Mouse (Mus musculus) lung, adult 2 months (tissue): ENCODE measurements around the gene Rxfp1. TPM values are rescaled to one million over a fixed set of nuclear protein-coding genes. Genes with fewer than 3 reads are reported as not detected.

Experiments used
- DNase-seq: peaks from one replicate; pipeline ENCODE4 v3.0.0; 2022
- H3K4me1 ChIP-seq: fragments of 200-500 bp; 2 replicates; pipeline ENCODE4 v1.6.1; 2011; ENCODE audit warnings: low read length; ENCODE audit not compliant: control insufficient read depth, insufficient read depth
- H3K4me3 ChIP-seq: fragments of 200-500 bp; replicated peaks from 2 replicates; pipeline ENCODE3; 2011; ENCODE audit warnings: low read depth, mild to moderate bottlenecking, control low read depth, low read length; ENCODE audit errors: extremely low read depth
- CTCF ChIP-seq: fragments of 200-500 bp; IDR thresholded peaks from 2 replicates; pipeline ENCODE4 v1.5.1; 2011; ENCODE audit warnings: mild to moderate bottlenecking, low read length, control low read depth; ENCODE audit not compliant: insufficient read depth
- POLR2A ChIP-seq: fragments of 200-500 bp; IDR thresholded peaks from 2 replicates; pipeline ENCODE4 v1.6.1; 2011; ENCODE audit warnings: low read depth, mild to moderate bottlenecking, control low read depth, low read length, borderline replicate concordance; ENCODE audit errors: extremely low read depth
- WGBS: fragments of 180-500 bp; shearing (Covaris S2); methylation state at CpG from one replicate; pipeline ENCODE4 v1.1.7; 2018; 5-methylcytosine and 5-hydroxymethylcytosine counted together
- polyA plus RNA-seq: library from polyadenylated mRNA; depleted of rRNA; stranded (reverse); fragments of >200 nt; gene quantifications from 2 replicates; pipeline ENCODE4 v1.2.3, GENCODE M21; 2012; rRNA removed

Gene Rxfp1
- 0.14 and 0.36 TPM in 2 replicates for polyA plus RNA-seq

GRCm38 (mm10) chr3:79737780-79738179 is at the start of gene Rxfp1:
Gene Rxfp1, minus strand, starts transcription at chr3:79737880.
- DNase-seq, result no peak
- 53% methylated on average over 3 of the region's 4 CpGs for WGBS
- H3K4me1 ChIP-seq, result no peaks in the 10 kb centered on the region
- TF ChIP-seq CTCF (no peak), POLR2A (no peak)
- H3K4me3 ChIP-seq, result no peak within 1 kb of the TSS

DNA sequence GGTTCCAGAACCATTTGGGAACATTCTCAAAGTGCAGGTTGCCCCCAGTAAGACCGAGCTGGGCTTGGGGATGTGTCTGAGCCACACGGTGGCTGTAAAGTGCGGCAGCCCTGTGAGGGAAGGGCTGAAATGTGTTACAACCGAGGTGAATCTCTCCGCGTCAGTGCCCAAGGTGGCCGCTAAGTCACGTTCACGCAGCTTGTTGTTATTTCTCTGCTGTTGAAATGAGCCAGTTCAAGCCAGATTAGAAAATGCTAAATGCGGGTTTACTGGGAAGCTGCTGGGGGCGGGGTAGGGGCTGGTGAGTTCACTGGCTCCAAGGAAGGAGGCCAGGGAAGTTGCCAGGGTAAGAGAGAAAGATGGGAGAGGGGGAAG is 46.7 kb upstream of the Rxfp1 start:
- no peaks in the 10 kb centered on the region for H3K4me1 ChIP-seq
- no peak for TF ChIP-seq POLR2A
- no peak for TF ChIP-seq CTCF
- 8% methylated on average over 11 of the region's 11 CpGs for WGBS
- no peak for DNase-seq
- H3K4me3 ChIP-seq, result no peak overlapping the region

DNA sequence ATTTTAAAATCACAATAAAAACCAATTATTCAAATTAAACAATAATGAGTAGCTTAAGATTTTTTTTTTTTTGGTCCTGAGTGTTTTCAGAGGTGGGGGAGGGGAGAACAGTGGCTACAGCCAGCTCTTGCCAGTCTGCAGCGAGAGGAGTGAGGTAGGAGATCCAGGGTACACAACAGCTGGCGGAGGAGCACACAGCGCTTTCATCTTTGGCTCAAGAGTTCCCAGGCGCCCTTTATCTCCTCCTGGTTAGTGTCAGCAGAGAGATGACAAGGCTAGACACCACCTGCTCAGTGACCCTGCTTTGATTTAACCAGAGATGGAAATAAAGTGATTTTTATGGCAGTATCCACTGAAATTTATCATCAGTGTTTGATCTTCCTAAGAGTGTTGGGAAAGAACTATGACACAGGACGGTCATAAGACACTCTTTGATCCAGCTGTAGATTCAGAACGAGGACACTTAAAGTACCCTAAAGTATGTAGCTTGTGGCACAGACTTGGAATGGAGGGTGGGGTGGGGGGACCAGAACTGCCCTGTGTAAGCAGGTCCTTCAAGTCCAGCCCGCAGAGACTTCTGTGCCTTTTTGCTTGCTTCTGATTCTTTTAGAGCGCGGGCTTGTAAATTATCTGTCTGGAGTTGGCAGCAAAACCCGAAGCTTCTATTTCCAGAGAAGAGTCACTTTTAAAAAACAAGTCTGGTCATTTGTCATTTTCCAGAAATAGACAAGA is 46.1 kb upstream of the Rxfp1 start:
- Histone ChIP-seq H3K4me3 (no peak overlapping the region), H3K4me1 (no peaks in the 10 kb centered on the region)
- 20% methylated on average over 10 of the region's 10 CpGs for WGBS
- no peak for TF ChIP-seq CTCF
- DNase-seq, result no peak

DNA sequence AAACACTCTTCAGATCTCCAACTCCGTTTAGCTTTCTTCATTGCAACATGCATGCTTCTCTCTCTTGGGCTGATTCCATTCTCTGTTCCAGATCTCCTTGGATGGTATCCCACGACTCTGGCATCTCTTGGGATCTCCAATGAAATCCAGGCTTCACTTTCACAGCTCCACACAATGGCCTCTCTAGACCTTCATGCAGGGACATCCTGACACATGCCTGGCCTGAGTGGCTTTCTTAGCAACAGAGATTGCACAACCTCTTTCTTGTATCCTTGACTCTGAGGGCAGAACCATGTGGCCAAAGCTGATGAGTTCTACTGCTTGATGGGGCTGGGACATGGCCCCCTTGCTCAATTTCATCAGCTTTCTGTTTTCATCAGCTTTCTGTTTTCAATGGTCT is 35.0 kb upstream of the Rxfp1 start:
- TF ChIP-seq POLR2A (no peak), CTCF (no peak)
- no peaks in the 10 kb centered on the region for H3K4me1 ChIP-seq
- no peak for DNase-seq
- WGBS, result 42% methylated on average over 2 of the region's 2 CpGs
- H3K4me3 ChIP-seq, result no peak overlapping the region

- no peak for DNase-seq
- TF ChIP-seq POLR2A (no peak), CTCF (no peak)
- WGBS, result 62% methylated on average over 1 of the region's 1 CpGs
- Histone ChIP-seq H3K4me1 (no peaks in the 10 kb centered on the region), H3K4me3 (no peak overlapping the region)
Observed at GRCm38 (mm10) chr3:79753736-79754135, 16.1 kb upstream of the Rxfp1 start.

DNA sequence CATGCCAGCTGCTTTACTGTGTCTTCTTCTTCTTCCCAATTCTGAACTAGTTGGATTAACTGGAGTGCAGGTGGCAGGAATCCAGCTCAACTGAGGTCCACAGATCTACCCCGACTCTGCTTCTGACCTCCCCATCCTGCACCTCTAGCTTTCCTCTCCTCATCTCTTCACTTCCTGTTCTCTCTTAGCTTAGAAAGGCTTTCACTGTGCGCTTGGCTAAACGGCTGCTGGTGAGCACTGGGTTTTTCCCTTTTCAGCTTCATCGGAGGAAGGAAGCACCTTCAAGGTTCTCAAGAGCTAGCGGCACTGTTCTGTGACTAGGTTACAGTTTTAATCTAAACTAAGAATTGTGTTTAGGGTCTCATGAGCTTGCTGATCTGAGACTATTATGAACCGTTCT is 8.9 kb upstream of the Rxfp1 start:
- no peak overlapping the region for H3K4me3 ChIP-seq
- TF ChIP-seq CTCF (no peak), POLR2A (no peak)
- 77% methylated on average over 6 of the region's 6 CpGs for WGBS
- DNase-seq, result no peak
- no peaks in the 10 kb centered on the region for H3K4me1 ChIP-seq

- TF ChIP-seq POLR2A (no peak), CTCF (no peak)
- 72% methylated on average over 6 of the region's 6 CpGs for WGBS
- no peak for DNase-seq
- no peaks in the 10 kb centered on the region for H3K4me1 ChIP-seq
- no peak overlapping the region for H3K4me3 ChIP-seq
Observed at GRCm38 (mm10) chr3:79745101-79745500, 7.4 kb upstream of the Rxfp1 start.

GRCm38 (mm10) chr3:79744415-79744814 is 6.7 kb upstream of the Rxfp1 start:
- DNase-seq, result no peak
- H3K4me3 ChIP-seq, result no peak overlapping the region
- no peak for TF ChIP-seq POLR2A
- TF ChIP-seq CTCF, result no peak
- 84% methylated on average over 2 of the region's 2 CpGs for WGBS
- no peaks in the 10 kb centered on the region for H3K4me1 ChIP-seq

DNA sequence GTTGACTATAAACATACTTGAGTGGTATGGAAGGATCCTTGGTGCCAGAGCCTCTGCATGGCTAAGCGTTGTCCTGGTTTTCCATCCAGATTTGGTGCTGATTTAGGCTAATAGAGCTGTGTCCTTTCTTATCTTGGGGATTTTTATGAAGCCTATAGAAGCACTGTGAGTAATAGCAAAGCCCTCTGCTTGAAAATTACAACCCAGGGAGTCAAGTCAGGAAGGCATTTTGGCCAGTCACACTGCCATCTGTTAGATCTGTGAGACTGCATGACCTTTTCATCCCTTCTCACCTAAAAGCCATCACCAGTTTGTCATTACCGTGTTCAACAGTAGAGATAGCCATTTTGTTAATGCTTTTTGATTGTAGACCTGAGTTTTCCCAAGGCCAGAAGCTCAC is 2.7 kb upstream of the Rxfp1 start:
- no peak for DNase-seq
- no peak overlapping the region for H3K4me3 ChIP-seq
- no peaks in the 10 kb centered on the region for H3K4me1 ChIP-seq
- TF ChIP-seq CTCF (no peak), POLR2A (no peak)
- 71% methylated on average over 2 of the region's 2 CpGs for WGBS

DNA sequence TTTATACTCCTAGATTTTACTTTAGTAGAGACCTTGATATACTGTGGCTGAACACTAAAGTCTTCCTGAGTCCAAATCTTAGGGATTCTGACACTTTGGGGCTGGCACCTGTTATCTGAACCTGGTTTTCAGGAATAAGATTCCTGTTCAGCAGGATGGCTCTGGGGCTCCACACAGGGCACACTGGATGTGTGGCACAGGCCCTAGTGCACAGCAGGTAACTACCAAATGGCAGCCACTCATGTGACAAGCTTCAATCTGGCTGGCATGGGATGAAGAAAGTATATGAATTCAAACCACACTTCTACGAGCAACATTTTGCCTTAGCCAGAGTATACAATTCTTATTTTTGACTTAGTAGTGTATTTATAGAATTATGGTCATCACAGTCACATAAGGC is 771 bp upstream of the Rxfp1 start:
- Histone ChIP-seq H3K4me1 (no peaks in the 10 kb centered on the region), H3K4me3 (no peak overlapping the region)
- WGBS, result 87% methylated on average over 1 of the region's 1 CpGs
- no peak for TF ChIP-seq POLR2A
- no peak for TF ChIP-seq CTCF
- DNase-seq, result no peak
